Mouse (Mus musculus) frontal cortex, adult 2 months (tissue): ENCODE data around the gene Sult3a2. TPM values are rescaled to one million over a fixed set of nuclear protein-coding genes. Genes with fewer than 3 reads are reported as not detected.
"Not testable (repeated sequence)": the region's sequence is repeated elsewhere in the genome, so short reads cannot be mapped to it uniquely, and the experiment has no call there.

Experiments used
- DNase-seq, 2 experiments: peaks; one replicate each; pipeline ENCODE4 v3.0.0; 2022; ENCODE audit warnings: low spot score in 1 of 2; ENCODE audit errors: extremely low spot score in 1 of 2
- polyA plus RNA-seq: library from polyadenylated mRNA; depleted of rRNA; stranded (reverse); fragments of >200 nt; gene quantifications from 2 replicates; pipeline ENCODE4 v1.2.3, GENCODE M21; 2012; rRNA removed

The Sult3a2 gene
- not detected in 2 replicates for polyA plus RNA-seq

GRCm38 (mm10) chr10:33786604-33787003 is at the start of gene Sult3a2:
Gene Sult3a2 (minus strand): TSS chr10:33786704.
- DNase-seq = no peak

- DNase-seq = no peak
Observed at GRCm38 (mm10) chr10:33820892-33821291, 34.4 kb upstream of the Sult3a2 start.

- no peak for DNase-seq
Observed at GRCm38 (mm10) chr10:33816923-33817322, 30.4 kb upstream of the Sult3a2 start.

GRCm38 (mm10) chr10:33814266-33814665 is 27.8 kb upstream of the Sult3a2 start:
- DNase-seq = no peak

- no peak for DNase-seq
Observed at GRCm38 (mm10) chr10:33811807-33812206, 25.3 kb upstream of the Sult3a2 start.

GRCm38 (mm10) chr10:33797221-33797949 is 10.9 kb upstream of the Sult3a2 start:
- DNase-seq = not testable (repeated sequence)

GRCm38 (mm10) chr10:33796269-33796915 is 9.9 kb upstream of the Sult3a2 start:
- not testable (repeated sequence) for DNase-seq

GRCm38 (mm10) chr10:33792166-33792565 is 5.7 kb upstream of the Sult3a2 start:
- DNase-seq = not testable (repeated sequence)

GRCm38 (mm10) chr10:33787541-33787940 is 1.0 kb upstream of the Sult3a2 start:
- no peak for DNase-seq

GRCm38 (mm10) chr10:33735251-33735650 is 51.3 kb downstream of the Sult3a2 start:
- DNase-seq = not testable (repeated sequence)

- DNase-seq = no peak
Observed at GRCm38 (mm10) chr10:33733241-33733640, 53.3 kb downstream of the Sult3a2 start.

GRCm38 (mm10) chr10:33732409-33733185 is 53.9 kb downstream of the Sult3a2 start:
- DNase-seq = no peak

- no peak for DNase-seq
Observed at GRCm38 (mm10) chr10:33723764-33724163, 62.7 kb downstream of the Sult3a2 start.

GRCm38 (mm10) chr10:33721827-33722438 is 64.6 kb downstream of the Sult3a2 start:
- no peak for DNase-seq

Other genes starting within 250 kb of the Sult3a2 start
- gene Clvs2, start 161.9 kb downstream of the Sult3a2 start, polyA plus RNA-seq = 35.8 and 37.8 TPM in 2 replicates
- gene Sult3a1, start 71.0 kb upstream of the Sult3a2 start, polyA plus RNA-seq = not detected in 2 replicates
- gene Rsph4a, start 118.4 kb upstream of the Sult3a2 start, polyA plus RNA-seq = 0.57 and 0.82 TPM in 2 replicates
- 6.8 and 8.3 TPM in 2 replicates for gene Zup1, start 164.6 kb upstream of the Sult3a2 start, polyA plus RNA-seq
- gene Rwdd1, start 232.9 kb upstream of the Sult3a2 start, polyA plus RNA-seq = 60.9 and 78.0 TPM in 2 replicates